ENCODE assay signal across 10 mouse cellular contexts in genomic region chr4:95007759-95008158, GRCm38 (mm10). TPM values are rescaled to one million over a fixed set of nuclear protein-coding genes. Genes with fewer than 3 reads are reported as not detected.
DNase-seq lines count a peak whose midpoint lies in the region; ATAC-seq and TF ChIP-seq lines count a peak whose summit lies in the region.
"Had no signal": no experiment of that assay in that cellular context is flagged by ENCODE, and none has a peak within 500 bp of the region (broad histone marks: within the 10 kb centered on the region; RNA-seq: fewer than 3 reads in every experiment).

No protein-coding gene starts in this region.

- 29% methylated on average over 8 of the region's 8 CpGs for WGBS in forebrain, postnatal 0 days
- WGBS in midbrain, postnatal 0 days, result 64% methylated on average over 8 of the region's 8 CpGs
- 70% methylated on average over 8 of the region's 8 CpGs for WGBS in intestine, embryonic 15.5 days

- ATAC-seq in forebrain, postnatal 0 days, result peak; percentile 32
- ATAC-seq in midbrain, postnatal 0 days (ENCODE audit: low FRiP score), result 0 out of 2 replicates have a peak, but pooled peaks have one; percentile 48
- no peak for ATAC-seq in intestine, embryonic 15.5 days

- peak; percentile 46 for DNase-seq in adrenal gland, adult 2 months
- no peak for DNase-seq in adrenal gland, adult 18-20 months (ENCODE audit: low spot score in 2 of 2)
- DNase-seq in layer of hippocampus, adult 2 months (ENCODE audit: low spot score in 2 of 2), result no peak
- no peak for DNase-seq in layer of hippocampus, postnatal 10 days (ENCODE audit: low spot score in 2 of 2)
- DNase-seq in forebrain, postnatal 0 days, result no peak
- DNase-seq in midbrain, postnatal 0 days (ENCODE audit: low spot score), result no peak
- DNase-seq in yolk sac, embryonic 10.5 days (ENCODE audit: low spot score), result no peak

- no peaks in the 10 kb centered on the region for H3K4me1 ChIP-seq in forebrain, postnatal 0 days (ENCODE audit: insufficient read depth)
- no peaks in the 10 kb centered on the region for H3K4me1 ChIP-seq in midbrain, postnatal 0 days (ENCODE audit: insufficient read depth, low read length)
- no peaks in the 10 kb centered on the region for H3K4me1 ChIP-seq in intestine, embryonic 15.5 days (replicated peaks)
- H3K4me1 ChIP-seq: liver, embryonic 13.5 days had no signal

- H3K9me3 ChIP-seq in forebrain, postnatal 0 days (ENCODE audit: low read length), result no peaks in the 10 kb centered on the region
- H3K9me3 ChIP-seq in midbrain, postnatal 0 days (ENCODE audit: low read length), result no peaks in the 10 kb centered on the region
- H3K9me3 ChIP-seq in intestine, embryonic 15.5 days, result no peaks in the 10 kb centered on the region
- H3K9me3 ChIP-seq: liver, embryonic 13.5 days had no signal

- no peak for TF ChIP-seq CTCF in layer of hippocampus, adult 2 months (conservative IDR thresholded peaks at IDR 0.05)
- TF ChIP-seq CTCF in forebrain, postnatal 0 days (IDR thresholded peaks at IDR 0.05; ENCODE audit: low read depth), result no peak
- no peak for TF ChIP-seq CTCF in midbrain, postnatal 0 days (IDR thresholded peaks at IDR 0.05)

- 0 out of 2 replicates have a peak overlapping the region, but pooled peaks have one; percentile 5 for H3K4me2 ChIP-seq in forebrain, postnatal 0 days (ENCODE audit: low read depth)
- H3K4me2 ChIP-seq in midbrain, postnatal 0 days (ENCODE audit: low read depth, low read length, poor library complexity, severe bottlenecking), result no peak overlapping the region
- no peak overlapping the region for H3K4me2 ChIP-seq in intestine, embryonic 15.5 days (replicated peaks)
- H3K4me2 ChIP-seq: liver, embryonic 13.5 days had no signal

- 0 out of 2 replicates have a peak overlapping the region, but pooled peaks have one; percentile 18 for H3K9ac ChIP-seq in forebrain, postnatal 0 days
- H3K9ac ChIP-seq in midbrain, postnatal 0 days (replicated peaks; ENCODE audit: low read length, poor library complexity, severe bottlenecking), result no peak overlapping the region
- no peak overlapping the region for H3K9ac ChIP-seq in intestine, embryonic 15.5 days
- H3K9ac ChIP-seq: liver, embryonic 13.5 days had no signal

- H3K36me3 ChIP-seq in forebrain, postnatal 0 days (ENCODE audit: insufficient read depth), result no peaks in the 10 kb centered on the region
- H3K36me3 ChIP-seq in midbrain, postnatal 0 days (ENCODE audit: insufficient read depth, low read length), result no peaks in the 10 kb centered on the region
- H3K36me3 ChIP-seq in intestine, embryonic 15.5 days, result no peaks in the 10 kb centered on the region
- H3K36me3 ChIP-seq: liver, embryonic 13.5 days had no signal

- peak overlapping the region; percentile 35; the same call in 1 of the 2 replicates for H3K4me3 ChIP-seq in layer of hippocampus, adult 2 months
- H3K4me3 ChIP-seq in forebrain, postnatal 0 days (ENCODE audit: low read depth, low read length), result no peak overlapping the region
- H3K4me3 ChIP-seq in midbrain, postnatal 0 days (ENCODE audit: low read depth, low read length), result no peak overlapping the region
- no peak overlapping the region for H3K4me3 ChIP-seq in intestine, embryonic 15.5 days (replicated peaks)
- H3K4me3 ChIP-seq: liver, embryonic 13.5 days; myocyte had no signal

- no peak overlapping the region for H3K27ac ChIP-seq in layer of hippocampus, adult 2 months
- H3K27ac ChIP-seq in forebrain, postnatal 0 days (ENCODE audit: low read depth, low read length), result no peak overlapping the region
- H3K27ac ChIP-seq in midbrain, postnatal 0 days (ENCODE audit: low read depth, low read length), result no peak overlapping the region
- no peak overlapping the region for H3K27ac ChIP-seq in intestine, embryonic 15.5 days
- H3K27ac ChIP-seq: liver, embryonic 13.5 days had no signal

- no peaks in the 10 kb centered on the region for H3K27me3 ChIP-seq in forebrain, postnatal 0 days (ENCODE audit: insufficient read depth, low read length)
- H3K27me3 ChIP-seq in midbrain, postnatal 0 days (ENCODE audit: insufficient read depth, low read length), result no peaks in the 10 kb centered on the region
- no peaks in the 10 kb centered on the region for H3K27me3 ChIP-seq in intestine, embryonic 15.5 days (replicated peaks)
- H3K27me3 ChIP-seq: liver, embryonic 13.5 days had no signal

RNA-seq across cellular contexts. Expression of gene Mysm1, which starts 28.9 kb away (rescaled TPM):
- 10 to 100 TPM; 19.9 to 25.2 TPM for total RNA-seq in adrenal gland, adult 2 months (2021)
- 0.98 and 1.0 TPM in 2 replicates for polyA plus RNA-seq in adrenal gland, adult 2 months (2012; rRNA removed)
- total RNA-seq in adrenal gland, adult 18-20 months (2021), result 10 to 100 TPM; 16.4 to 20.9 TPM
- 10 to 100 TPM; 33.9 to 37.7 TPM for total RNA-seq in layer of hippocampus, adult 2 months (2021)
- 10 to 100 TPM; 29.0 to 30.2 TPM for total RNA-seq in layer of hippocampus, postnatal 10 days (2021)
- total RNA-seq in forebrain, postnatal 0 days (2014; rRNA removed), result 24.3 and 31.3 TPM in 2 replicates
- polyA plus RNA-seq in forebrain, postnatal 0 days (2015; fragmentation: Nextera tagmentation; extraction: Ambion mirVana), result 13.3 and 21.3 TPM in 2 replicates
- 16.2 and 28.1 TPM in 2 replicates for total RNA-seq in midbrain, postnatal 0 days (2014; rRNA removed)
- polyA plus RNA-seq in midbrain, postnatal 0 days (2015; fragmentation: Nextera tagmentation; extraction: Ambion mirVana), result 20.4 and 27.6 TPM in 2 replicates
- 23.4 and 25.0 TPM in 2 replicates for polyA plus RNA-seq in intestine, embryonic 15.5 days (2015; fragmentation: Nextera tagmentation; extraction: Ambion mirVana)

RNA-seq across cellular contexts. Expression of gene Jun, which starts 44.3 kb away (rescaled TPM):
- 100 to 1,000 TPM; 137 to 233 TPM for total RNA-seq in adrenal gland, adult 2 months (2021)
- polyA plus RNA-seq in adrenal gland, adult 2 months (2012; rRNA removed), result 187 and 234 TPM in 2 replicates
- total RNA-seq in adrenal gland, adult 18-20 months (2021), result 100 to 1,000 TPM; 160 to 307 TPM
- total RNA-seq in layer of hippocampus, adult 2 months (2021), result 100 to 1,000 TPM in 1 of 2 experiments, 10 to 100 TPM in 1; 98.7 to 101 TPM
- total RNA-seq in layer of hippocampus, postnatal 10 days (2021), result 10 to 100 TPM; 65.0 to 72.0 TPM
- total RNA-seq in forebrain, postnatal 0 days (2014; rRNA removed), result 39.3 and 42.9 TPM in 2 replicates
- polyA plus RNA-seq in forebrain, postnatal 0 days (2015; fragmentation: Nextera tagmentation; extraction: Ambion mirVana), result 47.0 and 50.1 TPM in 2 replicates
- total RNA-seq in midbrain, postnatal 0 days (2014; rRNA removed), result 60.2 and 62.7 TPM in 2 replicates
- 37.9 and 40.5 TPM in 2 replicates for polyA plus RNA-seq in midbrain, postnatal 0 days (2015; fragmentation: Nextera tagmentation; extraction: Ambion mirVana)
- polyA plus RNA-seq in intestine, embryonic 15.5 days (2015; fragmentation: Nextera tagmentation; extraction: Ambion mirVana), result 83.6 and 88.6 TPM in 2 replicates
